Mouse (Mus musculus) heart, postnatal 25 days (tissue): Measurements from ENCODE around the gene Cpped1. TPM values are rescaled to one million over a fixed set of nuclear protein-coding genes. Genes with fewer than 3 reads are reported as not detected.

Experiments
- DNase-seq: peaks from one replicate; pipeline ENCODE4 v3.0.0; 2022; ENCODE audit warnings: low spot score
- intact Hi-C: fragments of 180-260 bp; cut with DNase I; formaldehyde crosslinking; loops from one replicate; pipeline ENCODE4 v1.15.1; 2025
- total RNA-seq, 2 experiments: library from RNA; stranded (reverse); gene quantifications; 2 replicates each; pipeline ENCODE4 v1.2.3; 2021

The Cpped1 gene
- total RNA-seq, 2 experiments from 2014 or later: 55.0 to 57.9 TPM

GRCm38 (mm10) chr16:11848990-11849658 lies 60.1 kb downstream of the Cpped1 start:
- intact Hi-C loops: no loop called here
- DNase-seq: no peak

- DNase-seq: no peak
- intact Hi-C loops: no loop called here
These were observed 63.9 kb downstream of the Cpped1 start for GRCm38 (mm10) chr16:11845309-11845708.

- intact Hi-C loops: no loop called here
- DNase-seq: no peak
These were observed 65.8 kb downstream of the Cpped1 start for GRCm38 (mm10) chr16:11843441-11843840.

- intact Hi-C loops: no loop called here
- no peak for DNase-seq
These were observed 75.8 kb downstream of the Cpped1 start for GRCm38 (mm10) chr16:11833474-11833873.

- DNase-seq: no peak
- intact Hi-C loops: no loop called here
These were observed 80.4 kb downstream of the Cpped1 start for GRCm38 (mm10) chr16:11828816-11829215.

GRCm38 (mm10) chr16:11824833-11825232 lies 84.4 kb downstream of the Cpped1 start:
- no peak for DNase-seq
- intact Hi-C loops: no loop called here

GRCm38 (mm10) chr16:11824385-11824784 lies 84.9 kb downstream of the Cpped1 start:
- DNase-seq: no peak
- intact Hi-C loops: no loop called here

GRCm38 (mm10) chr16:11820791-11821190 lies 88.5 kb downstream of the Cpped1 start:
- DNase-seq: no peak
- intact Hi-C loops: no loop called here

GRCm38 (mm10) chr16:11814935-11815650 lies 94.2 kb downstream of the Cpped1 start:
- no peak for DNase-seq
- intact Hi-C loops: no loop called here

- DNase-seq: no peak
- intact Hi-C loops: no loop called here
These were observed 97.1 kb downstream of the Cpped1 start for GRCm38 (mm10) chr16:11812119-11812518.

- no peak for DNase-seq
- intact Hi-C loops: no loop called here
These were observed 99.6 kb downstream of the Cpped1 start for GRCm38 (mm10) chr16:11809615-11810014.

- intact Hi-C loops: no loop called here
- DNase-seq: no peak
These were observed 107.2 kb downstream of the Cpped1 start for GRCm38 (mm10) chr16:11801960-11802539.

GRCm38 (mm10) chr16:11795758-11796460 lies 113.3 kb downstream of the Cpped1 start:
- DNase-seq: no peak
- intact Hi-C loops: no loop called here

GRCm38 (mm10) chr16:11794628-11795027 lies 114.6 kb downstream of the Cpped1 start:
- intact Hi-C loops: no loop called here
- DNase-seq: no peak

- intact Hi-C loops: no loop called here
- no peak for DNase-seq
These were observed 115.9 kb downstream of the Cpped1 start for GRCm38 (mm10) chr16:11793391-11793790.

- intact Hi-C loops: no loop called here
- DNase-seq: no peak
These were observed 118.8 kb downstream of the Cpped1 start for GRCm38 (mm10) chr16:11790476-11790875.

GRCm38 (mm10) chr16:11785806-11786205 lies 123.4 kb downstream of the Cpped1 start:
- DNase-seq: no peak
- intact Hi-C loops: no loop called here

GRCm38 (mm10) chr16:11784354-11784753 lies 124.9 kb downstream of the Cpped1 start:
- intact Hi-C loops: no loop called here
- DNase-seq: no peak

- DNase-seq: no peak
- intact Hi-C loops: no loop called here
These were observed 125.9 kb downstream of the Cpped1 start for GRCm38 (mm10) chr16:11783337-11783736.

GRCm38 (mm10) chr16:11782082-11782481 lies 127.2 kb downstream of the Cpped1 start:
- no peak for DNase-seq
- intact Hi-C loops: no loop called here
